Comparison of ENCODE assay signal across 25 mouse cellular contexts in the genomic region with DNA sequence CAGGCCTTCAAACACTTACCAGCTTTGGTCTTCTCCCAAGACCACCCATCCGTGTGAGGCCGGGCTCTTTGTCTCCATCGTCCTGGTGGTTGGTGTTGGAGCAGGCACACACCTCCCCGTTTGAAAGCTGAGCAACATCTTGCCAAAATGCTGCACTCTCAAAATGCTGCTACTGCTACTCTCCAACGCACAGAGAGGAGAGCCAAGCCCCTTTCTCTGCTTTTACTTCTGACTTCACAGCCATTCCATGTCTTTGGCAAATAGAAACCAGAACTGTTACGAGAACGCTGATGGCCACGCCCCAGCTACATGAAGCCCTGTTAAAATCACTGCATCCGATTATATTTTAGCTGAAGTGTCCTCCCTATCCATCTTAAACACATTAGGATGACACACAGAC.
"Had no signal": no experiment of that assay in that cellular context is flagged by ENCODE, and none has a peak within 500 bp of the region (broad histone marks: within the 10 kb centered on the region; RNA-seq: fewer than 3 reads in every experiment).

No protein-coding gene starts in this region.

- H3K9ac ChIP-seq: forebrain, postnatal 0 days; heart, embryonic 12.5 days; hindbrain, embryonic 12.5 days; hindbrain, embryonic 15.5 days; kidney, embryonic 15.5 days; limb, embryonic 13.5 days; limb, embryonic 15.5 days; liver, embryonic 12.5 days; liver, embryonic 14.5 days had no signal

- H3K9me3 ChIP-seq: heart, embryonic 10.5 days; hindbrain, embryonic 12.5 days; hindbrain, embryonic 15.5 days; kidney, embryonic 15.5 days; limb, embryonic 13.5 days; limb, embryonic 15.5 days had no signal

- H3K27me3 ChIP-seq: heart, embryonic 12.5 days; hindbrain, embryonic 12.5 days; hindbrain, embryonic 15.5 days; kidney, embryonic 15.5 days; limb, embryonic 13.5 days; limb, embryonic 15.5 days; liver, embryonic 12.5 days had no signal

- DNase-seq: forebrain, postnatal 0 days; gastrocnemius, postnatal 14 days; gastrocnemius, postnatal 36 days; heart, adult 18-20 months; heart, postnatal 10 days; heart, postnatal 36 days; kidney, adult 11 months; kidney, adult 2 months; kidney, adult 9 months; kidney, postnatal 14 days; kidney, postnatal 36 days; layer of hippocampus, adult 9-11 months; layer of hippocampus, postnatal 36 days; left cerebral cortex, postnatal 4 days had no signal

- H3K4me1 ChIP-seq: heart, embryonic 10.5 days; heart, embryonic 12.5 days; hindbrain, embryonic 12.5 days; hindbrain, embryonic 15.5 days; kidney, embryonic 15.5 days; limb, embryonic 13.5 days; liver, embryonic 12.5 days had no signal

- H3K4me2 ChIP-seq: heart, embryonic 12.5 days; hindbrain, embryonic 12.5 days; hindbrain, embryonic 15.5 days; kidney, embryonic 15.5 days; limb, embryonic 13.5 days; limb, embryonic 15.5 days; liver, embryonic 12.5 days had no signal

- H3K27ac ChIP-seq: heart, embryonic 10.5 days; hindbrain, embryonic 12.5 days; hindbrain, embryonic 15.5 days; hindbrain, postnatal 0 days; kidney, embryonic 15.5 days; kidney, postnatal 0 days; limb, embryonic 13.5 days; limb, embryonic 15.5 days; liver, embryonic 12.5 days; liver, embryonic 14.5 days had no signal

- ATAC-seq: forebrain, postnatal 0 days; hindbrain, postnatal 0 days; liver, embryonic 12.5 days had no signal

- H3K36me3 ChIP-seq: heart, embryonic 10.5 days; heart, embryonic 12.5 days; hindbrain, embryonic 12.5 days; hindbrain, embryonic 15.5 days; kidney, embryonic 15.5 days; limb, embryonic 13.5 days; limb, embryonic 15.5 days; liver, embryonic 12.5 days had no signal

- H3K4me3 ChIP-seq: heart, embryonic 10.5 days; heart, embryonic 12.5 days; hindbrain, embryonic 12.5 days; hindbrain, embryonic 15.5 days; kidney, embryonic 15.5 days; limb, embryonic 13.5 days; limb, embryonic 15.5 days; liver, embryonic 12.5 days had no signal
